Mouse (Mus musculus) right cerebral cortex, postnatal 36 days (tissue): ENCODE results near the gene Lmbr1l.
A peak's percentile ranks its signal among the peaks of the same experiment; 100 is the strongest.

Source experiments
- DNase-seq, 2 experiments: peaks; one replicate each; pipeline ENCODE4 v3.0.0; 2022; ENCODE audit warnings: low spot score in 2 of 2, mixed read lengths in 1 of 2

The Lmbr1l gene

DNA sequence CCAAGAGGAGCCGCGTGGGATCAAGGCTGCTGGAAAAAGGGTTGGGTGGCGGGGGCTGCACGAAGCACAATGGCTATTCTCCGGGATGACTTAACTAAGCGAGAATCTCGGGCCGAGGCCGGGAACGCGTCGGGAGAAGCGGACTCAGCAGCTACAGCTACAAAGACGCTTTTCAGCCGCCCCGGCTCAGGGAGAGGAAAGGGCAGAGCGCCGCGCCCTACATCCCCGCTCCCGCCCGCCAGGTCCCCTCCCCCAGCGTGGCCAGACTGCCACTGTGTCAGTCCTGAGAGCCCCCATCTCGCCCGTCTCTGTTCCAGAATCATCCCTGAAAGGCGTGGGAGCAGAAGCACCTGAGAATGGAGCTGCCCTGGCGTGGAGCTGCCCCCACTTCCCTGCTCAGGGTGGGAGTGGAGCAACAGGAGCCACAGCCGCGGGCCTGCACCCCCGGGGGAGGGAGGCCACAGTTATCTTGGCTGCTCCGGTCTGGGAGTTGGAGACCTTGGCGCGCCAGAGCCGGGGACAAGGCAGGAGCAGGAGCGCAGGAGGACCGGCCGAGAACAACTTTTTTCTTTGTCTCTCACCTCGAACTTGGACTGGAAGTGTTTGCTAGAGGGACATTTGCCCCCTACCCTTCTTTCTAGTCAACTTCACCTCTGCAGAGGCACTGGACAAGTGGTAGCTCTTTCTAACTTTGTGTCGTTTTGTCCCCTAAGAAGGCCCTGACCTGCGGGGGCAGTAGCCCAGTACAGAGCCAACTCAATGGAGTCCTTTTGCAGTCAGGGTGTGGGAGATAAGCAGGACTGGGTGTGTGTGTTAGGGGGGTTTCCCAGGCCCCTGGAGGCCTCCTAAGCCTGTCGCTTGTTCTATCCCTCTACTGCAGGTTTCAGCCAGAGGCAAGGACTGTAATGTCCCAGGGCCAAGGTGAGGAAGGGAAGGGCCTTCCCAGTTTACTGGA lies 22.1 kb downstream of the Lmbr1l start:
- no peak for DNase-seq

DNA sequence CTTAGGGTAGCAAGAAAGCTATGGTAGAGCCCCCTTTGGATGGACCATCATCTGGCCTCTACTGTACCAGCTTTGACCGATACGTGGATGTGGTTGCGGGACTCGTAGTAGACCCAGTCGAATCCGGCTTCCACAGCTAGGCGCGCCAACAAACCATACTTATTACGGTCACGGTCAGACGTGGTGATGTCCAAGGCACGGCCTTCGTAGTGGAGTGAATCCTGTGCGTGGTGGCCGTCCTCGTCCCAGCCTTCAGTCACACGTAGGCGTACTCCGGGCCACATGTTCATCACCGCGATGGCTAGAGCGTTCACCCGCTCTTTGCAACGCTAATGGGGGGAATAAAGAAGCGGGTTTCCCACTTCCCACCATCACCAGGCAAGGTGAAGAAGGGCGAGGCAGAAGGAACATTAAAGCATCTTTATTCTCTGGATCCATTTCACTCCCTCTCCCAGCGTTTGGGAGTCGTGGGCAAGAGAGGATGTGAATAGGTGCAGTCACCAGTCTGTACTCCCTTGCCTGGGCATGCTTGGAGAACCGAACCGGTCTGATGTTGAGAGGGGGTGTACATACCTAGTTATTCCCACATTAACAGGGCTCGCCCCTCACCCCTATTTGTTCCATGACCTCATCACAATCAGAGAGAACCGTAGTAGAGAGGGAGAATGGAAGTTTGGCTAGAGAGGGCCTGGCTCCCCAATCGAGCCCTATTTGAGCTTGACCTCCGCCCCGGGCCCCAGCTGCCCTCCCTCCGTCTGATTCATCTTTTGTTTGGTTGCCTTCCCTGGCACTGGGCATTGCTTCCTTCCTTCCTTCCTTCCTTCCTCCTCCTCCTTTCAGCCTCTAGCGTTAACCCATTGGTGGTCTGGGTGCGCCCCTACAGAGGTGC lies 23.0 kb downstream of the Lmbr1l start:
- no peak for DNase-seq

- no peak for DNase-seq
Observed at GRCm38 (mm10) chr15:98893940-98894745, 23.9 kb downstream of the Lmbr1l start, which contains the start of gene Rhebl1. TSS of gene Rhebl1 (minus strand) at chr15:98894540.

DNA sequence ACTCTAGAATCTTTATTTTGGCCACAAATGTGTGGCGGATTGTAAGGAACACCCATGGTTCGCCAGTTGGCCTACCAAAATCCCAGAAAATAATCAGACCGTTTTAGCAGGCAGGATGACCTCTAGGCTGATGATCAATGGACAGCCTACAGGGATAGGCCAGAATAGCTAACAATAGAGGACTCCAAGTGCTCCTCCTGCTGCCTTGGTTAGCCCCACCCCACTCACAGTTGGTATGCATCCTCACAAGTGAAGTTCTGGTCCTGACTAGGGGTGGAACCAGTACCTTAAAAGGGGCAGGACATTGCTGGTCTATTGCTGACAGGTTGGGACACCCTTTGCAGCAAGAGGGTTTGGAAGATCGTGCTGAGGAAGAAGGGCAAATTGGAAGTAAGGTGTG lies 25.0 kb downstream of the Lmbr1l start:
- DNase-seq, result no peak

- peak in 1 of 2 experiments; percentile 59 for DNase-seq
Observed at GRCm38 (mm10) chr15:98891907-98892606, 26.0 kb downstream of the Lmbr1l start.

DNA sequence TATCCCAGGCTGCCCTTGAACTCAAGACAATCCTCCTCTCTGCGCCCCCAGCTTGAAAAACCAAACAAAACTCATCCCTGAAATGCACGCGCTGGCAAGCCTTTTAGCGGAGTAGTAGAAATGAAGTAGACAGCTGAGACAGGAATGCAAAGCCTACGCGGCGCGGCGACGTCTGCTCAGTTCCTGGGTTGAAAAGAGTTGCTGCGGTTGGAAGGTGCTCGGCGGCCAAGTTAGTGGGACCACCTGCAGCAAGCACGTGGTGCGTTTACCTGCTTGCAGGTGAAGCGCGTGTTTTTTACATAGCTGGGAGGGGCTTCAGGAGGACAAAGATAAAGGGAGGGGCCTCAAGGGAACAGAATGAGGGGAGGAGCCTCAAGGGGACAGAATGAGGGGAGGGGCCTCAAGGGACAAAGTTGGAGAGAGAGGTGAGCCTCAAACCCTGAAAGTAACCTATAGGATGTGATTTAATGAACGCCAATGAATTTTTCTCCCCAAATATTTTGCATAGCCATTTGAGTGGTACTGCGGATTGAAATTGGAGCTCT lies 26.8 kb downstream of the Lmbr1l start:
- DNase-seq, result no peak

DNA sequence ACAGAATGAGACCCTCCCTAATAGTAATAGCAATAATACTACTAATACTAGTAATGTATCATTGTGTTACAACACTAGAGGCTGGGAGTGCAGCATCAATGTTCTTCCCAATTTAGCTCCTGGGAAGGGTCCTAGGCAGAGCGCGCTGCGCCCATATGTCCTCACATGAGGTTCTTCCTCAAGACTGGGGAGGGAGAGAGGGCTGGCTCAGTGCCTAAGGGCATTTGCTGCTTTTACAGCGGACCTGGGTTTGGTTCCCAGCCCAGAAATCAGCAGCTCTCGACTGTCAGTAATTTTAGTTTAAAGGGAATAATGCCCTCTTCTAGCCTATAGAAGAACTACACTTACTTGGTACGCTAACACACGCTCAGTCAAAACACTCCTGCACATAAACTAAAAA lies 30.5 kb downstream of the Lmbr1l start:
- DNase-seq, result no peak

- DNase-seq, result no peak
Observed at GRCm38 (mm10) chr15:98886667-98887387, 31.2 kb downstream of the Lmbr1l start.

- DNase-seq, result no peak
Observed at GRCm38 (mm10) chr15:98884106-98884505, 33.9 kb downstream of the Lmbr1l start.

- no peak for DNase-seq
Observed at GRCm38 (mm10) chr15:98883661-98884060, 34.4 kb downstream of the Lmbr1l start.

DNA sequence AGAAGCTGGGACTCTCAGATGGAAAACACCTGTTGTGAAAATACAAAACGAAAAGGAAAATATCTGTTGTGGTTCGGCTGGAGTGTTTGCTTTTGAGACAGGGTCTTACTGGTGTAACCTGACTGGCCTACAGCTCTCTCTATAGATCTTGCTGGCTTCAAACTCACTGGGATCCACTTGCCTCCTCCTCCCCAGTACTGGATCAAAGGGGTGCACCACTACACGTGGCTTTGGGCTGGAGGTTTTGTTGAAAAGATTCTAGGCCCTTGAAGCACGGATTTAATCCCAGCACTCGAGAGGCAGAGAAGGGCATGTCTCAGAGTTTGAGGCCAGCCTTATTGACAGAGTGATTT lies 36.4 kb downstream of the Lmbr1l start:
- no peak for DNase-seq

DNA sequence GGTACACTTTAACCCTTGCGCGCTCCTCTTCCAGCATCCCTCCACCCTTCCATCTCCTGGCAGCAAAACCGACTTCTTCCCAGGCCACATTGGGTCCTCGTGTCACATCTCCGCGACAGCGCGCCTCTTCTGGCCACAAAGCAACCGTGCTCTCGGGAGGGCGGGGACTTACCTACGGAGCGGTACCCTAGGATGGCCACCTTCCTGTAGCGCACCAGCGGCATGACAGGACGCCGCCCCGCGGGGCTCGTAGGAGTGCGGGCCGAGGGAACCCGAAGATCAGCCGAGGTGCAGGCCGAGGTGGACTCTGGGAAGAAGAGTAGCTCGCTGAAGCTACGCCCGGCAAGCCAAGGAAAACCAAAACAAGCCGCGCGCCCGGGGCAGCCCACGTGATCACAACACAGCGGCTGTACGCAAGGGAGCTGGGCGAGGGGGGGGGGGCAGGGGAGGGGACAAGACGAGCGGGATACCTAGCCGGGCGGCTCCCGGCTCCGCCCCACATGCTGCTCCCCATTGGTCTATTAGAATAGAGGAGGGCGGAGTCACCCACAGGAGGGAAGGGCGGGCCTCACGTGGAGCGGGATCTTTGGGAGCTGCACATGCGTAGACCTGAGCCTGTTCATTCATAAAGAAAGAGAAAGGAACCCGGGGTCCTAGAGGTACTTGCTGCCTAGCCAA lies 36.9 kb downstream of the Lmbr1l start:
- peak; percentile 91 to 93 for DNase-seq

GRCm38 (mm10) chr15:98877331-98877730 lies 40.7 kb downstream of the Lmbr1l start:
- DNase-seq, result no peak

DNA sequence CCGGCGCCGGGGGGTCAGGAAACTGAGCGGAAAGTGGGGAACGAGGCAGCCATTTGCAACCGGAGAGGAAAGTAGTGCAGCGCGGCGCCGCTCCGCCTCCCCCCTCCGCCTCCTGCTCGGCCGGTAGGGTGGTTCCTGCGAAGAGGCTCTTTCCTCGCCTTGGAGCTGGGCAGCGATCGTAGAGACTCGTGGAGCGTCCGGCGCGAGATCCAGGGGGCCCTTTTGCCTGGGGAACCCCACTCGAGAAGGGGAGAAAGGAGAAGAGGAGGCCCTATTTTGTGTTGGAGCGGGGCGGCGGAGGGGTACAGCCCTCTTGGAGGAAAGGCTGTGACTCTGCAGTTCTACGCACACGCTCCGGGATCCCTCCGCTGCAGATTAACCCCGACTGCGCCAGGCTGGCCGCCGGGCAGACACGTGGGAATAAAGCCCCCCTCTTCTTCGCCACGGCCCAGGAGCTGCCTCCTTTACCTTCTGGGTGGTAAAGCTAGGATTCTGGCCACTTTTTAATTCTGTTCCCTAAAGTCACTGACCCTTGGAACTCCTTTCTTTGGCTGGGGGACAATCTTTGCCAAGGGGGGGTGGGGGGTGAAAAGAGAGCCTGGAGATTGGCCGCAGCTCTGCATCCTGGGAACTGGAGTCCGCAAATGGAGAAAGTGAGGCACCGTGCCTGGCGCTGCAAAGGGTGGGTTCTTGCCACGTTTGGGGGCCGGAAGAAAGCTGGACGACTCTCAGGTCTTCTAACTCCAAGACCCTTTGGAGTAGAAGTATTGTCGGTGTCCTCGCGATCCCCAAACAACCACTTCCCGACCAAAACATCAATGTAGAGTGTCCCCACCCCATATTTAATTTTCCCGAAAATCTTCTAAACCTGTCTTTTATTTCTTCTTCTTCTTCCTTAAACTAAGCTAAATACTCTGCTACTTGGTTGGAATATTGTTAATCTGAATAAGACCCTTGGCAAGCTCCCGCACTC lies 45.8 kb downstream of the Lmbr1l start:
- peak; percentile 86 to 89 for DNase-seq

GRCm38 (mm10) chr15:98871070-98871915 lies 46.7 kb downstream of the Lmbr1l start, which contains the start of gene Kmt2d:
TSS of gene Kmt2d (minus strand) at chr15:98871204.
- DNase-seq, result no peak

GRCm38 (mm10) chr15:98870179-98871069 lies 47.6 kb downstream of the Lmbr1l start:
- DNase-seq, result no peak
